Mouse (Mus musculus) monocyte, adult 5-6 weeks (primary cell): Measurements from ENCODE around the gene Lrrc23. TPM values are rescaled to one million over a fixed set of nuclear protein-coding genes. Genes with fewer than 3 reads are reported as not detected.
A peak's percentile ranks its signal among the peaks of the same experiment; 100 is the strongest.
"Not testable (repeated sequence)": the region's sequence is repeated elsewhere in the genome, so short reads cannot be mapped to it uniquely, and the experiment has no call there.

ENCODE experiments used
- ATAC-seq: fragments of 153-309, 156-312 bp; replicated peaks from 2 replicates; pipeline ENCODE4 v1.8.0; 2017; ENCODE audit warnings: mild to moderate bottlenecking; ENCODE audit not compliant: low TSS enrichment, insufficient number of reproducible peaks, severe bottlenecking, poor library complexity, low FRiP score
- total RNA-seq: library from RNA; stranded (forward); fragments of 200-1000, 200-491, 200-594 nt; gene quantifications from 3 replicates; pipeline ENCODE4 v1.2.3, GENCODE M21; 2017

Gene Lrrc23
- 2.2 TPM in 1 of 3 replicates, not detected in the others for total RNA-seq

DNA sequence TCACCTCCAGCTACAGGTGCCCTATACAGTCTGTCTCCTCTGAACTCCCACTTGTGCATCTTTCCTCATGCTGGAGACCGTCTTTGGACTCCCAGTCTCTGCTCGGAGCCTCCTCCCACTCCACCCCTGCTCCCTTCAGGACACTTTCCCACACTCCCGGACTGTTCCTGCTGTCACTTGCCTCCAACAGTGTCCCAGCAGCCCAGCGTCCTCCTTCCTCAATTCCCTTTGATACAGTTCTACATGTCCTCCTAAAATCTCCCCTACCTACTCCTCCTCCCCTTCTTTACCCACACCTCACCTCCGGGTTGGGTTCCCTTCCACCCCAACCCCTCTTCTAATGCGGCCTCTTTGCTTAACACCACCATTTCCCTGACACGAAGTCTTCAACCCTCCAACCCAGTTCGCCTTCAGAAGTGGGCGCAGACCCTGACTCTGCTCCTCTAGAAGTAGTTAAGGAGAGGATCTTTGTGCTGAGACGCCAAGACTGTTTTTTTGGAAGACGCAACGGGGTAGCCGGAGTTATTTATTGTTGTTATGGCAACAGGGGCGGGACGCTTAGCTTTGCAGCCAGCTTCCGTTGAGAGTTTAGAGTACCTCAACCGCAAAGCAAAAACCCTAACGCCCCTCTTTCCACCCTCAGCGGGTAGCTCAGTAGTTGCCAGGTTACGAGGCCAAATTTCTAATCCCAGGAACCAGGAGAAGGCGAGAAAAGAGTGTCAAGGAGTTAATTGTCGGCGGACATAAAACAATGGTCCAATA is at the start of gene Lrrc23:
TSS of gene Lrrc23 (minus strand) at position 506 of the 762 bp plus-strand sequence.
- ATAC-seq, result 0 out of 2 replicates have a peak, but pooled peaks have one; percentile 5

DNA sequence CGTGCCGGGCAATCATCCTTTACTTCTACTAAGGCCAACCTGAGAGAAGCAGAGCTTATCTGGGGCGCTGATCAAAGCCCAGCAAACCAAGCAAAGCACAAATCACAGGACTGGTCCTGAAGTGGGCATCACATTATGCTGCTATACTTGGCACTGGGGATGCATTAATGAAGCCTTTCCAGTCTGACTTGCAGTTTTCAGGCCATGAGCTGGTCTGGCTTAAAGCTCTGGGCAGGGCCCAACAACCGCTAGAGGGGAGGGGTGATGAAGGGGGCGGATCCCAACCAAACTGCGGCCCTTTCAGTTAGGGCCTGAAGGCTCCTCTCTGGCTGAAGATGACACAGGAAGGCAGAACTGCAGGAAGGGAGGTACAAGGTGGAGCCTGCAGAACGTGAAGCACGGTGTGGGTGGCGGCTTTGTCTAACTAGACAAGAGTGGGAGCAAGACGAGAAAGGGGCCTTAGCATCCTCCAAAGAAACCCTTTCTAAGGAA is 48.6 kb upstream of the Lrrc23 start:
- ATAC-seq, result no peak

DNA sequence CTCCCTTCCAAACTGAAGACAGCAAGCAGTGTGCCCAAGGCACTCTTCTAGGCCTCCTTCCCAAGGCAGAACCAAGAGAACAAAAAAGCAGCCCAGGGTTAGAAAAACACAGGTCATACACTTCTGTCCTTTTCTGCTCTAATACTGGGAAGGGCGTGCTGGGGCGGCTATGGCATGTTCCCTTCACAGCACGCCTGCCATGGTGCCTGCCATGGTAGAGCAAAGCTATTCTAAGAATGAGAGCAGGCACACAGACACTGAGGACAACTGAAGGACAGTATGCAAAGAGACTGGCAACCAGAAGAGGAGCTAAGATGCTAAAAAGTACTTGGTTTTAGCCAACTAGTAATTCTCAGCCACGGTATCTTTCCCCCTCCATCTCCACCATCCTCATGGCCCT is 42.5 kb upstream of the Lrrc23 start:
- no peak for ATAC-seq

DNA sequence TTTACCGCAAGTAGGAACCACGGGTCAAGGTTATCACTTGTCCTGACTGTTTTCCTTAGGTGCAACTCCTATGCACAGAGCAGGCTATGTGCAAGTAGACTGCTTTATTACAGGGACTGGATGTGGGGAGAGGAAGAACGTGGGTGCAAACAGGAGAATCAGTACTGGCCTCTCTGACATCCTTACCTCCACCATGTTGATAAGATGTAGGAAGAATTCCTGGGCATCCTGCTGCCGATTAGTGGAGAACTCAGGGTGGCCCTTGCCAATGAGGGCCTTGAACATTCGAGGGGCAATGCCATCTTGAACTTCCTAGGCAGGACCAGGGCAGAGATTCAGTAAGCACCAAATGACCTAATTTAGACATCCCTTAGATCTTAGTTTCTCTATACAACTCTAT is 41.4 kb upstream of the Lrrc23 start:
- ATAC-seq, result no peak

GRCm38 (mm10) chr6:124817971-124818370 is 38.4 kb upstream of the Lrrc23 start:
- peak; percentile 63 for ATAC-seq

DNA sequence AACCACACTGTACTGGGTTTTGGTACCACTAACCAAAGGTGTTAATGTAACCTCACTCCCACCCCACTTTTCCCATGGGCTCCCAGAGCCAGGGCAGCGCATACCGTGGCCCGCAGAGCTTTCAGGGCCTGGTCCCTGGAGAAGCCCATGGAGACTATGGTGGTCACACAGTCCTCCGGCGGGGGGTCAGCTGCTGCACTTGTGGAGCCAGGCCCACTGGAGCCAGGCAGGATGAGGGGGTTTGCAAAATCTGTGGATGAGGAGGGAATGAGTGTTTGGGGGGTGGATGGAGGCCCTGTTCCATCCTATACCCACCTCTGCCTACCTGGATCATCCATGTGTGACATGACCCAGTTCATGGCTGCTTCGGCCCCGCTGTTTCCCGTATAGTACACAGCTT is 38.0 kb upstream of the Lrrc23 start:
- ATAC-seq, result no peak

DNA sequence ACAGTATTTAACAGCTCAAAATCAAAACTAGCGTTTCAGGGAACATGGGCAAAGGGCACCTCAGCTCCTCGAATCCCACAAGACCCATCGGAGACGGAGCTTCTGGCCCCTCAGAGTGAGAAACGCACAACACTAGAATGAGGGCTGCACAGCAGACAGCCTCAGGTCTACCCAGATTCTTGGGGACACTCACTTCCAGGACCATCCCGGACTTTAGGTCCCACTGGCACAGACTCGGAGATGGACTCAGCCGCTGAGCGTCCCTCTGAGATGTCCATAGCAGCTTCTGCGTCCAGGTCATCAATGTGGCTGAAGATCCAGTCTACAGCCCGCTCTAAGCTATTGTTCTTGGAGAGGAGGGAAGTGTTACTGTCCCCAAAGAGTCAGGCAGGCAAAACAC is 37.6 kb upstream of the Lrrc23 start:
- ATAC-seq, result no peak

DNA sequence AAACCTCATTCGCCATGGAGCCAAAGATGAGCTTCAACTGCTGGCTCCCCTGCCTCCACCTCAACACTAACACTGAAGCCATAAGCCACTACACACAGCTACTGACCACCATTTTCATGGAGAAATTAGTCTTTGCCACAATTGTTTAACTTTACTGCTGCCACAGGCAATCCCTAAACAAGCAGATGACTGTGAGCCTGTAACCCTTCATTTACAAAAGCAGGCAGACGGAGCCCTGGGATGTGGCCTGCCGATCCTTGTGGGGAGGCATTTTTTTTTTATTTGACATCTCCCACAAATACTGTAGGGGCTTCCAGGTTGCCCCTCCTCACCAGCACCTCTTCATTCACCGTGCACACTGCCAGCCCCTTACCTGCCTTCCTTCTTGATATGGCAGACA is 37.1 kb upstream of the Lrrc23 start:
- ATAC-seq, result no peak

GRCm38 (mm10) chr6:124814858-124815774 is 35.6 kb upstream of the Lrrc23 start:
- no peak for ATAC-seq

DNA sequence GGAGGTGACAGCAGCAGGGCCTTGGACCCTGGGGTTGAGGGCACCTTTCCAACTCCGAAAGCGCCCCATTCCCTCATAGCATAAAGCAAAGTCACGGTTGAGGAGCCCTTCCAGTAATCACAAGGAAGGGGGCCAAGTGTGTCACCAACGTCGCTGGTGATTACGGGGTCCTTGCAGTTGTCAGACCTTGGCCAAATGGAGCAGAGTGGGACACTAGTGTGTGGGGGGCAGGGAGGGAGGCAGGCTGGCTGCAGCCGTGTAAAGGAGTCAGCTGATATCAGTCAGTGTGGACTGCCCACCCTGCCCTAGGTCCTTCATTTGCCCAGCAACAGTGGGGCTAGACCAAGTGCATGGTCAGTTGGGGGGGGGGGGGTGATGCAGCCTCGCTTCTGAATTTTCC is 34.9 kb upstream of the Lrrc23 start:
- ATAC-seq, result no peak

DNA sequence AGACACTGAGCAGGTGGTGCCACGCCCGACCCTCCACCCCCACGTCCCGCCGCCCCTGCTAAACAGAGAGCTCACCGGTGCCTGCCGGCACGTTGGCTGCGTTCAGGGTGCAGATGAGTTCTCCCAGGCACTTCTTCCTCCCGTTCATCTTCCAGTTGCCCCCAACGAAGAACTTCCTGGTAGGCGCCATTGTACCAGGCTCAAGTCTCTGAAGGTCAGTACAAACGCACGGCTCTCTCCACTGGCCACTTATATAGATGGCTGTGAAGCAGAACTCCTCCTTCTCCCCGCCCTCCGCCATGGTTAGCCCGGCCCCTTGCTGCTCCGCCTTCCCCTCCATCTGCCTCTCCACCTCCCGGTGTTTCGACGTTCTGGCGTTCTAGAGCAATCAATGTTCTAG is 34.4 kb upstream of the Lrrc23 start, which contains the start of gene Tpi1:
TSS of gene Tpi1 (minus strand) at position 364 of the 400 bp plus-strand sequence.
- ATAC-seq, result peak; percentile 82

- ATAC-seq, result no peak
Measured at GRCm38 (mm10) chr6:124813496-124813895, 34.0 kb upstream of the Lrrc23 start.

DNA sequence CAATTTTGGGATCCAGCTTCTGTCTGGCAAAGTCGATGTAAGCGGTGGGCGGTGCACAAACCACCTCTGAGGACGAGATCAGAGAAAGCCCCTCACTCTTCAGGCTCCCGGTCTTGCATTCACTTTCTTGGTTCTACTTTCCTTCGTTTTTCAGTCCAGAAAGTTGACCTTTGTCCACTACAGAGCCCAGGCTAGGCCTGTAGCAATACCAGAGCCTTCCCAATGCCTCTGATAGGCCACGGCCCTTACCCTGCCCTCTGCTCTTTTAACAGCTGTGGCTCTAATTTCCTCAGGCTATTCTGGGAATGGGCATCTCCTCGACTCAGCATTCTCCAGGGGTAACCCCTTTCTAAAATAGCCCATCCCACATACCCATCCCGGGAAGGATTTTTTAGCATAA is 33.3 kb upstream of the Lrrc23 start:
- no peak for ATAC-seq

- ATAC-seq, result no peak
Measured at GRCm38 (mm10) chr6:124811701-124812560, 32.4 kb upstream of the Lrrc23 start.

DNA sequence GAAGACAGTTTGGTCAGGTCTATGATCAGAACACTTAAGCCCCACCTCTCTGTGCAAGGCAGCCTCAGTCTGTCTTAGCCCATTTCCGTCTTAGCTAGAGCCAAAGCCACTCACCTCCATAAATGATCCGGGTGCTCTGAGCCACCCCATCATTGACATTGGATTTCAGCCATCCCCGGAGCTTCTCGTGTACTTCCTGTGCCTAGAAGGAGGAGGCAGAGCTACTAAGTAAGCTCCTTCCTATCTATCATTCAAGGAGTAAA is 31.8 kb upstream of the Lrrc23 start:
- no peak for ATAC-seq

GRCm38 (mm10) chr6:124810566-124811402 is 31.3 kb upstream of the Lrrc23 start:
- ATAC-seq, result not testable (repeated sequence)

DNA sequence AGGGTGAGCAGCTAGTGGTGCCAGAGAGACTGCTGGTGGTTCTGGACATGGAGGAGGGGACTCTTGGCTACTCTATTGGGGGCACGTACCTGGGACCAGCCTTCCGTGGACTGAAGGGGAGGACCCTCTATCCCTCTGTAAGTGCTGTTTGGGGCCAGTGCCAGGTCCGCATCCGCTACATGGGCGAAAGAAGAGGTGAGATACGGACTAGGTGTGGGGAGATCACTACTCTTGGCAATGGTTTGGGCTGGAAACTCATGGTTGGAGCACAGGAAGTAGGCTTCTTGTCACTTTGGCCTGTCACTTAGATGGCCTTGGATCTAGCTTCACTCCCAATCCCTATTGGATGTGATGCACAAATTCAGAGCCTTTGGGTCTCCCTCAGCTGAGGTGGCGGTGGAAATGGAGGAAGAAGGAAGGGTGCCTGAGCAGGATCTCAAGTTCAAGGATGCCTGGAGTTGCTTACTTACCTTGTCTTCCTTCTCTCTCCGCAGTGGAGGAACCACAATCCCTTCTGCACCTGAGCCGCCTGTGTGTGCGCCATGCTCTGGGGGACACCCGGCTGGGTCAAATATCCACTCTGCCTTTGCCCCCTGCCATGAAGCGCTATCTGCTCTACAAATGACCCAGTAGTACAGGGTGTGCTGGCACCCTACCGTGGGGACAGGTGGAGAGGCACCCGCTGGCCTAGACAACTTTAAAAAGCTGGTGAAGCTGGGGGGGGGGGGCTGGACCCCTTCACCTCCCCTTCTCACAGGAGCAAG is 30.4 kb upstream of the Lrrc23 start:
- ATAC-seq, result no peak
